8 mouse cellular contexts compared by ENCODE assay signal in the genomic region with DNA sequence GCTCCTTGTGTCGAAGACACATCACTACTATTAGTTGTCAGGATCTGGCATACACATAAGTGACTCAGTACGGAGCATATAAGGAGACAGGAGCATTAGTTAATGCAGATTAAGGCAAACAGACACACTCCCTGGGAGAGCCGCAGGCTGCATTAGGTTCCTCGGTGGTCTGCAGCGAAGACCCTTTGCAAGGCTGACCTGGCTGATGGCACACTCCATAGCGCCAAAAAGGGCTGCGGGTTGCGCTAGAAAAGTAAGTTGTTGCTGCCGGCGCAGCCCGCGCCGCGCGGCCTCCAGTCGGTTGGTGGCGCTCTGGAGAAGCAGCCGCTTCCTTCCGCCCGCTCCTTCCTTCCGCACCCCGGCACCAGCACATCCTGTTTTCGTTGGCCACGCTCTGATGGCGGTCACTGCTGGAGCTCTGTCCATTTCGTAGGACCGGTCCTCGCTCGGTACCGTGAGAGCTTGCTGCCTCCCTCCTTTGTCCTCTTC. TPM values are rescaled to one million over a fixed set of nuclear protein-coding genes. Genes with fewer than 3 reads are reported as not detected.
DNase-seq lines count a peak whose midpoint lies in the region; ATAC-seq lines count a peak whose summit lies in the region.

A gene (plus strand): TSS at position 389 of the 489 bp plus-strand sequence.

- peak; percentile 83 for ATAC-seq in inflammation-experienced regulatory T-cells, adult 6 months

- peak; percentile 81 for DNase-seq in adipocyte (ENCODE audit: low spot score)
- DNase-seq in embryo, embryonic 10 days (ENCODE audit: low spot score): peak; percentile 92
- DNase-seq in gastrocnemius, postnatal 10 days: peak; percentile 94
- peak; percentile 86 to 92 for DNase-seq in left cerebral cortex, postnatal 14 days (ENCODE audit: low spot score in 2 of 2)
- peak; percentile 93 for DNase-seq in mesoderm, embryonic 11.5 days (ENCODE audit: low read depth, low spot score)
- peak; percentile 73 to 77 for DNase-seq in right cerebral cortex, postnatal 36 days (ENCODE audit: low spot score in 2 of 2)
- peak; percentile 87 for DNase-seq in yolk sac, embryonic 10.5 days (ENCODE audit: low spot score)

- intact Hi-C loops in left cerebral cortex, postnatal 14 days (cut with DNase I): loop anchor here (2.0 kb wide), 1 partner anchor 34 kb away; no protein-coding TSS in a partner anchor

RNA-seq across cellular contexts. Expression of the gene that starts here (rescaled TPM):
- total RNA-seq in gastrocnemius, postnatal 10 days (2021): 10 to 100 TPM; 27.8 to 30.1 TPM
- polyA plus RNA-seq in inflammation-experienced regulatory T-cells, adult 6 months (2017; shearing (Covaris generic)): 10 to 100 TPM; 62.3 to 67.3 (median 64.0) TPM
- total RNA-seq in left cerebral cortex, postnatal 14 days (2021): 10 to 100 TPM; 37.8 to 44.3 TPM

Comparison
In these comparisons a context has a peak if more than half of its experiments do, and no peak if none do; other contexts are left out.
1. Peak in every context shown above with its lines: DNase-seq and ATAC-seq.